Mouse (Mus musculus): ENCODE results near the gene 1700037C18Rik.

- TF ChIP-seq CTCF (IDR thresholded peaks at IDR 0.05; ENCODE audit: control insufficient read depth, insufficient read depth, low read length), result no peak
- TF ChIP-seq POLR2A (IDR thresholded peaks at IDR 0.05; ENCODE audit: borderline replicate concordance, control insufficient read depth, low read depth, low read length), result no peak
These were observed 14.8 kb downstream of the 1700037C18Rik start for GRCm38 (mm10) chr16:3893739-3894138.

All from bone marrow, adult 2 months (tissue).